Comparison of ENCODE assay signal across 25 mouse cellular contexts in the genomic region with DNA sequence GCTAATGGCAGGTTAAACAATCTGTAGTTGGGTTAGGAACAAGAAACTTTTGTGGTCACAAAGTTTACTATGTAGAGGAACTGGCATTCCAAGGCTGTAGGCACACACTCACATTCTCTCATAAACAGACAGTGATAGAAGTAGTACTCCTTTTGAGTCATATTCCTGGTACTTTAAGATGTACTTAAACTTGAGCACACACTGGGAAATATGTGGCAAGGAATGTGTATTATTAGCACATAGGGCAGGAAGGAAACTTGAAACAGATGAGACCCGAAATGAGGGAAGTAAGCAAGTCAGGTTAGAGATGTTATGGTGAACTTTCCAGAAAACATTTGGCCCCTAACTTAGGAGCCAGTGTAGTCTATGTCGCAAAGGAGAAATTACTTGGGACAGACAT. TPM values are rescaled to one million over a fixed set of nuclear protein-coding genes. Genes with fewer than 3 reads are reported as not detected.
DNase-seq lines count a peak whose midpoint lies in the region; ATAC-seq and TF ChIP-seq lines count a peak whose summit lies in the region.
"Had no signal": no experiment of that assay in that cellular context is flagged by ENCODE, and none has a peak within 500 bp of the region (broad histone marks: within the 10 kb centered on the region; RNA-seq: fewer than 3 reads in every experiment).

No protein-coding gene starts in this region.

- H3K4me1 ChIP-seq in liver, adult 2 months (ENCODE audit: control insufficient read depth, insufficient read depth, low read length): peaks cover 36% of the 10 kb centered on the region
- no peaks in the 10 kb centered on the region for H3K4me1 ChIP-seq in liver, embryonic 11.5 days (replicated peaks; ENCODE audit: control insufficient read depth, insufficient read depth, low read length)
- H3K4me1 ChIP-seq: embryonic facial prominence, embryonic 10.5 days; embryonic facial prominence, embryonic 13.5 days; forebrain, embryonic 12.5 days; hindbrain, embryonic 10.5 days; hindbrain, embryonic 13.5 days; intestine, embryonic 15.5 days had no signal

- H3K9me3 ChIP-seq in liver, embryonic 11.5 days (ENCODE audit: control insufficient read depth, low read length): no peaks in the 10 kb centered on the region
- H3K9me3 ChIP-seq: embryonic facial prominence, embryonic 10.5 days; embryonic facial prominence, embryonic 13.5 days; forebrain, embryonic 12.5 days; G1E; hindbrain, embryonic 10.5 days; hindbrain, embryonic 13.5 days; intestine, embryonic 15.5 days had no signal

- WGBS in liver, adult 2 months: 58% methylated on average over 2 of the region's 2 CpGs
- WGBS in liver, embryonic 11.5 days: 67% methylated on average over 2 of the region's 2 CpGs

- no peak for DNase-seq in gastrocnemius, adult 2 months
- DNase-seq in gastrocnemius, postnatal 14 days: no peak
- no peak for DNase-seq in liver, adult 2 months (ENCODE audit: extremely low read depth, low read depth, low spot score)
- DNase-seq in liver, embryonic 11.5 days (ENCODE audit: low spot score): no peak
- peak; percentile 14 for DNase-seq in lung, postnatal 36 days
- no peak for DNase-seq in lung, adult 18-20 months
- DNase-seq in embryo, embryonic 10 days (ENCODE audit: low spot score): no peak
- DNase-seq: adrenal gland, postnatal 36 days; B cell, adult 2 months; embryo, embryonic 11 days; gastrocnemius, postnatal 36 days; heart, postnatal 10 days; heart, postnatal 36 days had no signal

- no peaks in the 10 kb centered on the region for H3K27me3 ChIP-seq in liver, adult 2 months (ENCODE audit: control insufficient read depth, insufficient read depth, low read length)
- H3K27me3 ChIP-seq in liver, embryonic 11.5 days (replicated peaks; ENCODE audit: control insufficient read depth, insufficient read depth, low read length): peaks cover 17% of the 10 kb centered on the region
- H3K27me3 ChIP-seq: CH12.LX had no signal

- peaks cover 2% of the 10 kb centered on the region; the same call in 1 of the 2 replicates for H3K36me3 ChIP-seq in liver, adult 2 months (ENCODE audit: control insufficient read depth, insufficient read depth, low read length)
- H3K36me3 ChIP-seq in liver, embryonic 11.5 days (ENCODE audit: control insufficient read depth, insufficient read depth, low read length): no peaks in the 10 kb centered on the region
- H3K36me3 ChIP-seq: embryonic facial prominence, embryonic 10.5 days; embryonic facial prominence, embryonic 13.5 days; forebrain, embryonic 12.5 days; G1E; hindbrain, embryonic 10.5 days; hindbrain, embryonic 13.5 days; intestine, embryonic 15.5 days had no signal

- intact Hi-C loops in gastrocnemius, adult 2 months (cut with DNase I): no loop called here
- intact Hi-C loops in gastrocnemius, postnatal 14 days (cut with DNase I; ENCODE audit: low total_unique reads): no loop called here

- H3K27ac ChIP-seq in gastrocnemius, adult 2 months: peak overlapping the region; percentile 71
- peak overlapping the region; percentile 81 for H3K27ac ChIP-seq in liver, adult 2 months (replicated peaks; ENCODE audit: insufficient read depth, low read depth, low read length)
- H3K27ac ChIP-seq in liver, embryonic 11.5 days (ENCODE audit: low read depth, low read length): no peak overlapping the region
- H3K27ac ChIP-seq: embryonic facial prominence, embryonic 10.5 days; embryonic facial prominence, embryonic 13.5 days; forebrain, embryonic 12.5 days; hindbrain, embryonic 10.5 days; hindbrain, embryonic 13.5 days; intestine, embryonic 15.5 days had no signal

- no peak for TF ChIP-seq CTCF in gastrocnemius, adult 2 months (IDR thresholded peaks at IDR 0.05)
- TF ChIP-seq CTCF in liver, adult 2 months (IDR thresholded peaks at IDR 0.05; ENCODE audit: low read depth, low read length): no peak

- no peak overlapping the region for H3K9ac ChIP-seq in liver, adult 2 months (ENCODE audit: low read depth, low read length)
- no peak overlapping the region for H3K9ac ChIP-seq in liver, embryonic 11.5 days (ENCODE audit: low read depth, low read length)
- H3K9ac ChIP-seq: embryonic facial prominence, embryonic 13.5 days; forebrain, embryonic 12.5 days; hindbrain, embryonic 13.5 days; intestine, embryonic 15.5 days had no signal

- TF ChIP-seq POLR2A in liver, adult 2 months (IDR thresholded peaks at IDR 0.05; ENCODE audit: extremely low read depth, insufficient read depth, low read length): no peak

- H3K4me2 ChIP-seq in liver, embryonic 11.5 days: no peak overlapping the region
- H3K4me2 ChIP-seq: embryonic facial prominence, embryonic 13.5 days; forebrain, embryonic 12.5 days; hindbrain, embryonic 13.5 days; intestine, embryonic 15.5 days had no signal

- H3K79me2 ChIP-seq in liver, adult 2 months (ENCODE audit: control insufficient read depth, insufficient read depth, low read length): no peaks in the 10 kb centered on the region

- no peak for ATAC-seq in liver, embryonic 11.5 days (replicated peaks; ENCODE audit: low FRiP score)
- ATAC-seq in megakaryocyte progenitor cell, adult 5-6 weeks (replicated peaks; ENCODE audit: poor library complexity): peak; percentile 43
- ATAC-seq: forebrain, embryonic 16.5 days; intestine, embryonic 15.5 days; Patski had no signal

- no peak overlapping the region for H3K4me3 ChIP-seq in gastrocnemius, adult 2 months
- H3K4me3 ChIP-seq in liver, adult 2 months (ENCODE audit: insufficient read depth, low read depth, low read length): no peak overlapping the region
- no peak overlapping the region for H3K4me3 ChIP-seq in liver, embryonic 11.5 days (ENCODE audit: low read depth, low read length)
- H3K4me3 ChIP-seq: embryonic facial prominence, embryonic 10.5 days; embryonic facial prominence, embryonic 13.5 days; erythroblast, embryonic 14.5 days; forebrain, embryonic 12.5 days; hindbrain, embryonic 10.5 days; hindbrain, embryonic 13.5 days; intestine, embryonic 15.5 days had no signal

RNA-seq across cellular contexts. Expression of gene Tsc22d3, which starts 34.7 kb away (rescaled TPM):
- 100 to 1,000 TPM; 243 to 420 TPM for total RNA-seq in gastrocnemius, adult 2 months (2021)
- total RNA-seq in gastrocnemius, postnatal 14 days (2021): 100 to 1,000 TPM; 119 to 244 TPM
- total RNA-seq in liver, adult 2 months (2014; rRNA removed): 158 and 194 TPM in 2 replicates
- polyA plus RNA-seq in liver, adult 2 months (2012; rRNA removed): 56.1 and 103 TPM in 2 replicates
- polyA plus RNA-seq in liver, embryonic 11.5 days (2014; fragmentation: Nextera tagmentation; extraction: Ambion mirVana): 31.5 and 32.2 TPM in 2 replicates
- total RNA-seq in megakaryocyte progenitor cell, adult 5-6 weeks (2015): 24.6 and 26.8 TPM in 2 replicates
- 25.3 and 29.8 TPM in 2 replicates for total RNA-seq in megakaryocyte progenitor cell, adult 5-6 weeks (2017)
